Mouse (Mus musculus): ENCODE data around the gene 1600002K03Rik.
"Not testable (repeated sequence)": the region's sequence is repeated elsewhere in the genome, so short reads cannot be mapped to it uniquely, and the experiment has no call there.

Gene 1600002K03Rik

DNA sequence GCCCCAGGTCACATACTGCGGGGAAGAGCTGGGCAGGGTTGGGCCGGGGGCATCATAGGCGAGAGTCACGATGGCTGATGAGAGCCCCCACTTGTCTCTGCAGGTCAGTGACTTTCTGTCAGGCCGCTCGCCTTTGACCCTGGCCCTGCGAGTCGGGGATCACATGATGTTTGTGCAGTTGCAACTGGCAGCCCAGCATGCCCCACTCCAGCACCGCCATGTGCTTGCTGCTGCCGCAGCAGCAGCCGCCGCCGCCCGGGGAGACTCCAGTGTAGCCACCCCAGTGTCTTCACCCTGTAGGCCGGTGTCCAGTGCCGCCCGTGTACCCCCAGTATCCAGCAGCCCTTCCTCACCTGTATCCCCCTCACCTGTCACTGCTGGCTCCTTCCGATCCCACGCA lies 19.0 kb upstream of the 1600002K03Rik start:
- no peak for DNase-seq (ENCODE audit: low spot score)

DNA sequence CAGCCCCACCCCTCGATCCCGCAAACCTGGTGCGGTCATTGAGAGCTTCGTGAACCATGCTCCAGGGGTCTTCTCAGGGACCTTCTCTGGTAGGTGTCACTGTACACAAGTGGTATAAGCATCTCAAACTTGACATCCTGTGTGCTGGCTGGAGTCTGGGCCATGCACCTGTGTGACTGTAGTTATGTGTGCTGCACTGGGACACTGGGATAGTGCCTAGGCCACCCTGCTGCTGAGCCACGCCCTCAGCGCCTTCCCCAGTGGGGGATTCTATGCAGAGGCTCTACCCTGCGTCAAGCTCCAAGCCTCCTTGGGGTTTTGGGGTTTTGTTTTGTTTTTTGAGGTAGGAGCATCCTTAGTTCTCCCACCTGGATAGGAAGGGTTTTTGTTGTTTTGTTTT lies 18.4 kb upstream of the 1600002K03Rik start:
- DNase-seq (ENCODE audit: low spot score) = no peak

DNA sequence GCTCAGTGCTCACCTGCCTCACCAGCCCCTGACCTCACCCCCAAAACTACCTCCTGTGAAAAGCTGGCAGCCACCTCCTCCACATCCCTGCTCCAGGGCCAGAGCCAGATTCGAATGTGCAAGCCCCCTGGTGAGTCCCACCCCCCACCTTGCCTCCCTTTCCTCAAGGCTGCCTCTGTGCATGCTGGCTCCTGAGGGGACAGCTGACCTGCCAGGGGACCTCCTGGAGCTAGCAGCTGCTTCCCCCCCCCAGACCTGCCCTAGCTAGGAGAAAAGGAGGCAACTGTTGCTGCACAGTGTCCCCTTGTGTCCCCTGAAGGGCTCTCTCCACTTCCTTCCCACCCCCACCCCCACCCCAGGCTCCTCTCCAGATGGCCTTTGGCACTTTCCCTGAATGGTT lies 17.5 kb upstream of the 1600002K03Rik start:
- no peak for DNase-seq (ENCODE audit: low spot score)

GRCm38 (mm10) chr10:80156002-80156751 lies 16.6 kb upstream of the 1600002K03Rik start:
- no peak for DNase-seq (ENCODE audit: low spot score)

DNA sequence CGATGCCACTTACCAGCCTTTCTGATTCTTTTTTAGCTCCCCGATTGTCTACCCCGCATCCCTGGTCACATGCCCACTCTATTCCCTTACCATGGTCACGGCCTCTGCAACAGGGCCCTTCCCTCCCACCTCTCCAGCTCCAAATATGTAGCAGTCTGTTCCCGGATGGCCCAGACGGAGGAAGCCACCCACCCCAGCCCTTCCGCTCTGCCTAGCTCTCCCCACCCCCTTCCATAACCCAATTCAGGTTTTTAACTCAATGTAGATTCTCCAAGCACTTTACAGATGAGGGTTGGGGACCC lies 16.0 kb upstream of the 1600002K03Rik start:
- no peak for DNase-seq (ENCODE audit: low spot score)

DNA sequence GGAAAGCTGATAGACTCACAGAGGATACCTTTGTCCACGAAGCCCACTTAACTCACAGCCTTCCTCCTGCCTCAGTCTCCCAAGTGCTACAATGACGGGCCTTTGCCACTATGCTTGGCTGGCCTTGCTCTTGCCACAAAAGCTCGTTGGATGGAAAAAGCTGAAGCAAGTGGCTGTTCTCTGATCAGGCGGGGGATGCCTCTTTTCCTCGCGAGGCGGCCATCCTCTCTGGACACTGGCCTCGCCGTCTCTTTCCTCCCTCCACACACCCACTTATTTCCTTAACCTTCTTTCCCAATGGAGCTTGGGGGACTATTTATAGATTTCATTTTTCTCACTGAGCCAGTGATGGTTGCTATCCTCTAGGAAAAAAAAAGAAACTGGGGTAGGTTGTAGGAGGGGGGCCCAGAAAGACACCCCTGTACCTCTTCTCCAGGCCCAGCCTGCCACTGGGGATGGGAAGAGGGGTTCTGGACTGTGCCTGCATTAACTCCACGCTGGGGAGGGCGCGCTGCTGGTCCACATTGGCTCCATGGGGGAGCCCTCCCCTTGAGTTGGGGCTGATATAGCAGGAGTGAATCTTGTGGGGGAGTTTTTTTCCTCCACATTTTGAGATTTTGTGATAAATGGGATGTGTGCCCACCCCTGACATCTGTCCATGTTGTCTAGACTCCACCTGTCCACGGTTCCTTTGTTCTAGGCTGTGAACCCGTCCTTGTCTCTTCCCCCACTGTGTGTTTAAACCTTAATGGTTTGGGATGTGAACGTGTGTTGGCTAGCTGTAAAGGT lies 15.4 kb upstream of the 1600002K03Rik start:
- DNase-seq (ENCODE audit: low spot score) = no peak

GRCm38 (mm10) chr10:80158307-80158986 lies 14.3 kb upstream of the 1600002K03Rik start:
- peak; percentile 54 for DNase-seq (ENCODE audit: low spot score)

GRCm38 (mm10) chr10:80159021-80159560 lies 13.7 kb upstream of the 1600002K03Rik start:
- DNase-seq (ENCODE audit: low spot score) = peak; percentile 51

DNA sequence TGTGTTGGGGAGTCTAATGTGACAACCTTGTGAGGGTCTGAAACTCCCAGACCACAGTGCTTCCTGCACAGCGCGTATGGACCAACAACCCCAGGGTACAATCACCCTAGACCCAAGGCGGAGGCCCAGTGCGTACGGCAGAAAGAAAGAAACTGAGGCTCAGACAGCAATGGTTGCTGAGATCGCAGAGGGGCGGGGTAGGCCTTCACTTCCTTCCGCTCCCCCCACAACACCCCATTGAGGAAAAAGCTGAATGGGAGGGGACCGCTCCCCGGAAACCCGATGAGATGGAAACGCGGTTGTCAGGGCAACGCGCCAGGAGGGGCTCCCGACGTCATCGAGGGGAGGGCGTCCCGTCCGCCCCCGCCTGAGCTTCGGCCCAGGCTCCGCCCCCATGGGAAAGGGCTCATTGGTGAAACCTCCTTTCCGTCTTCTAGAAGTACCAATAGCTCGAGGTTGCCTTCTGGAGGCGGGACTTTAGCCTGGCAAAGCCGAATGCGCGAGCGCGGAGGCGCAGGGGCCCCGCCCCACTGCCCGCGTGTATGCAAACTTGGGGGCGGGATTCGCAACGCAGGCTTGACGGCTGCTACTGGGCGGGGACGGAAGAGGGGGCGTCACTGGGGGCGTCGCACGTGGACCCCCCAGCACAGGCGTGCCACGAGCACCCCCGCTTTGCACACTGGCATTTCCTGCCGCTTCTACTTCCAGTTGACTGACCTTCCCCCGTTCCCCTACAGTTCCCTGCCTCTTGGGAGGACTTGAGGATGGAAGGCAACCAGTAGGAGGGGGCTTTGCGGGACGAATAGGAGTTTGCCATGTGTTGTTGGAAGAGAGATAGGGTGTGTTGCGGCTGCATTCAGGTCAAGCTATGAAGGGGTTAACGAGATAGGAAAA lies 12.9 kb upstream of the 1600002K03Rik start:
- peak; percentile 99 for DNase-seq (ENCODE audit: low spot score)

GRCm38 (mm10) chr10:80160455-80161371 lies 12.0 kb upstream of the 1600002K03Rik start:
- peak; percentile 86 for DNase-seq (ENCODE audit: low spot score)

DNA sequence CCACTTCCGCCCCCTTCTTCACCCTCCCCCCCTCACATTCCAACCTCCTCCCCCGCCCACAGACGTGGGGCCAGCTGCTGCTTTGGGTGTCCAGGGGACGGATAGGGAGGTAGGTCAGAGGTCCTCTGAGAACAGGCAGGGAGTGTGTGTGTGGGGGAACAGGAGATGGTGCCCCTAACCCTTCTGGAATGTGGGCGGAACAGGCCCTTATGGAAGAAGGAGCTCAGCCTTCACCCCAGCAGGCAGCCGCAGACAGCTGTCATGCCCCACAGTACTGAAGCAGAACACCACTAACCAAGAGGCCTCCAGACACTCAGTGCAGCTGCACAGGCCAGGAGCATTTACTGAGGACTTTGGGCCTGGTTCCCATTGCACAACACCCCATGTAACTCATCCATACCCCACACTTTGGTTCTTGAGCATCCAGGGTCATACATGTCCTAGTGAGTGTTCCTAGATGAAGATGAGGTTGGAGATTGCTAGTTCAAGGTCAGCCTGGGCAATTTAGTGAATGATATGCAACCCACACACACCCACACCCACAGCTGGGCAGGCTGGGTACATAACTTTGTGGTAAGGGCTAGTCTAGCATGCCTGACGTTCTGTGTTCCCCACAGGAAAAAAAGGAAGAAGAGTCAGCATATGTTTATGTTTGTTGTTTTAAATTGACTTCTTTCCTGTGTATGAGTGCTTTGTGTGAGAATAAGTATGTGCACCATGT lies 11.1 kb upstream of the 1600002K03Rik start:
- no peak for DNase-seq (ENCODE audit: low spot score)

- DNase-seq (ENCODE audit: low spot score) = no peak
Measured at GRCm38 (mm10) chr10:80162243-80162608, 10.5 kb upstream of the 1600002K03Rik start.

- DNase-seq (ENCODE audit: low spot score) = no peak
Measured at GRCm38 (mm10) chr10:80162716-80163299, 9.9 kb upstream of the 1600002K03Rik start.

DNA sequence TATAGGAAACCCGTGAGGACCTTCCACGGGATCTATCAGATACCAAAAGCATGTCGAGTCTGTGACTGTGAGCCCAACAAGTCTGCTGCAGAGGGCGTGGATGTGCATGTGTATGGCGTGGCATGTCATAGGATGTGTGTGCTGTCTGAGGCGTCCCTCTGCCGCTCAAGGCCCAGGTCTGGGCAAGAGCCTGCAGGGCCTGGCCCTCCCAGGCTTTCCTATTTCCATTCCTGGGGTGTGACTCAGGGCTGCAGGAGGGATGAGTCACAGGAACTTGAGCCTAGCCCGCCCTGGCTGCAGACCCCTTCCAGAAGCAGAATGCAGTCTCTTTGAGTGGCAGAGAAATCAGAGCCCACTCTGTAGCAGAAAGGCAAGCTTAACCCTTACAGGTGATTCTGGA lies 9.0 kb upstream of the 1600002K03Rik start:
- no peak for DNase-seq (ENCODE audit: low spot score)

GRCm38 (mm10) chr10:80164161-80164997 lies 8.4 kb upstream of the 1600002K03Rik start:
- no peak for DNase-seq (ENCODE audit: low spot score)

DNA sequence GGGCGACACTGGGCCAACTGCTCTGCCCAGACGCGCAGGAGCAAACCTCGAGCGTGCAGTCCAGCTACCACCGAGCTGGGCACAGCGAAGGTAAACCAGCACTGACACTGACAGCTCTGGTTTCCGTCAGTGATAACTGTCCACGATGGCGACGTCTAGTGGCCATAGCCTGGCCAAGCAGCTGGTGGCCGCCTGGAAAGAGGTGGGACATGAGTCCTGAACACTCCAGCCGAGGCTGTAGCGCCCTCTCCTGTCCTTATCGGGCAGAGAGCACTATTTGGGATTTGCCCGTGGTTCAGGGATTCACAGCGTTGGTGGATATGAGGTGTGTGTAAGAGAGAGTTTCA lies 7.8 kb upstream of the 1600002K03Rik start:
- peak; percentile 93 for DNase-seq (ENCODE audit: low spot score)

DNA sequence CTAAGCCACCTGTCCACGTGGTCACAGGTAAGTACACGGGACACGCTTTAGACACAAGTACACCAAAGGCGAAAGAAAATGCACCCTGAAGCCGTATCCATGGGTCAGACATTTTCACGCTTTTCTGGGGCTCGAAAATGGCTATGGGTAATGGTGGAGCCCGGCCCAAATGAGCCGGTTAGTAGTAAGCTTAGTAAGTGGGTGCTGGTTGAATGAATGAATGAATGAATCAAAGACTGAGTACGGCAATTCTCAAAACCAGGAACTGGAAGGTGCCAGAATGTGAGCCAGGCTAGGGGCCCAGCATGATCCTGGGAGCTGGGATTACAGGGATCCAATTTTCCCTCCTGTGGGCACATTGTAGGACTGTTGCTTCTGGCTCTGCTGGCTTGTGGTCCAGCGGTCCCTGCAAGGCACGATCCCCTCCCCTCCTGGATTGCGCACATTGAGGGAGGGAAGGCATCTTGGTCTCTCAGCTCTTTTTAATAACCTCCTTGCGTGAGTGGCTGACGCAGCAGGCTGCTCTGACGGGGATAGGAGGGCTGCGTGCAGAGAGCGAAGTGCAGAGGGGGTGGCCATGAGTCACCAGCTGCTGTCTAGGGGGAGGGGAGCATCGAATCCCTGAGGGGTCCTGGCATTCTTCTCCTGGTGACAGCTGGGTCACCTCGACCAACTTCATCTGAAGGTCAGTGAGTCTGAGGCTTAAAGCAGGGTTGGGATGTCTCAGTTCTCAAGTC lies 7.2 kb upstream of the 1600002K03Rik start, which contains the start of gene Cirbp:
Cirbp (plus strand) TSS at position 594 of the 737 bp plus-strand sequence.
- DNase-seq (ENCODE audit: low spot score) = no peak

- DNase-seq (ENCODE audit: low spot score) = not testable (repeated sequence)
Measured at GRCm38 (mm10) chr10:80166136-80166535, 6.6 kb upstream of the 1600002K03Rik start.

All from urinary bladder, postnatal 25 days (tissue).